Mouse (Mus musculus) testis, adult 2 months (tissue): ENCODE results near the gene Ccnd3. TPM values are rescaled to one million over a fixed set of nuclear protein-coding genes. Genes with fewer than 3 reads are reported as not detected.
A peak's percentile ranks its signal among the peaks of the same experiment; 100 is the strongest.

Source experiments
- H3K27ac ChIP-seq: fragments of 200-500 bp; 2 replicates; pipeline ENCODE4 v1.5.1; 2012; ENCODE audit warnings: low read depth, low read length; ENCODE audit not compliant: control insufficient read depth, insufficient read depth
- H3K27me3 ChIP-seq: fragments of 200-500 bp; 2 replicates; pipeline ENCODE4 v1.6.1; 2012; ENCODE audit warnings: mild to moderate bottlenecking, low read length, moderate library complexity; ENCODE audit not compliant: control insufficient read depth, insufficient read depth
- H3K36me3 ChIP-seq: fragments of 200-500 bp; 2 replicates; pipeline ENCODE4 v1.6.1; 2012; ENCODE audit warnings: mild to moderate bottlenecking, low read length; ENCODE audit not compliant: control insufficient read depth, insufficient read depth
- H3K4me1 ChIP-seq: fragments of 200-500 bp; 2 replicates; pipeline ENCODE4 v1.6.1; 2012; ENCODE audit warnings: low read length; ENCODE audit not compliant: control insufficient read depth, insufficient read depth
- H3K4me3 ChIP-seq: fragments of 200-500 bp; 2 replicates; pipeline ENCODE4 v1.5.1; 2012; ENCODE audit warnings: low read depth, mild to moderate bottlenecking, low read length, moderate library complexity, mixed read lengths; ENCODE audit not compliant: control insufficient read depth
- CTCF ChIP-seq: fragments of 200-500 bp; IDR thresholded peaks from 2 replicates; pipeline ENCODE4 v1.5.1; 2012; ENCODE audit warnings: low read depth, mild to moderate bottlenecking, inconsistent platforms, low read length, moderate library complexity; ENCODE audit not compliant: control insufficient read depth, insufficient read depth, insufficient replicate concordance
- POLR2A ChIP-seq: fragments of 200-500 bp; IDR thresholded peaks from 2 replicates; pipeline ENCODE4 v1.6.1; 2012; ENCODE audit warnings: low read depth, mild to moderate bottlenecking, inconsistent platforms, low read length, moderate library complexity; ENCODE audit not compliant: control insufficient read depth
- polyA plus RNA-seq: library from polyadenylated mRNA; depleted of rRNA; stranded (reverse); fragments of >200 nt; gene quantifications from 2 replicates; pipeline ENCODE4 v1.2.3, GENCODE M21; 2012

Gene Ccnd3
- polyA plus RNA-seq, 1 experiment = 253 TPM

DNA sequence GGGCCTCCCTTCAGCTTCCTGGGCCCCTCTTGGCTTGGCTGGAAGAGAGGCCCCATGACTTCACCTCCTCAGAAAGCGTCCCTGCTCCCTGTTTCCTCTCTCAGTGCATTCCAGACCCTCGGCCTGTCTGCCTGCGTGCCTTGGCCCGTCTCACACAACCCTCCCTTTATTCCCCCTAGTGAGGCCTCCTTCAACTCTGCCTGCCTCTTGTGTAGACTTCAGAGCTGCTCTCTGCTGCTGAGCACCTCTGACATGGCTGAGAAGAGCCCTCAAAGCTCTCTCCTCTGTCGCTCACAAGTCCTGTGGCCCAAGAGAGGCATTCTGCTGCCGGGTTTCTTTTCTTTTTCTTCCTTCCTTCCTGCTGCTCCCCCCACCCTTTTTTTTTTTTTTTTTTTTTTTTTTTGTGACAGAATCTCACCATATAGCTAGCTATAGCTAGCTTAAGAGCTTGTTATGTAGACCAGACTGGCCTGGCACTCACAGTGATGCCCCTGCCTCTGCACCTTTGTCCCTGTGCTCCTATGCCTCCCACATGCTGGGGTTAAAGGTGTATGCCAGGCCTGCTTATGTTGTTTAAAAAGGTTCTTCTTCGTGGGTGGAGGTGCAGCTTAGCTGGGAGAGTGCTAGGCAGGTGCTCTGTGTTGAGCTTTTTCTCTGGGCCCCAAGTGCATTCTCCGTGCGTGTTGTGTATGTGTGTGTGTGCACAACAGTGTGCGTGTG is 22.9 kb downstream of the Ccnd3 start:
- TF ChIP-seq POLR2A (no peak), CTCF (no peak)
- Histone ChIP-seq H3K27me3 (no peaks in the 10 kb centered on the region), H3K27ac (no peak overlapping the region), H3K4me3 (peak overlapping the region; percentile 1), H3K4me1 (no peaks in the 10 kb centered on the region; the same call in 1 of the 2 replicates), H3K36me3 (no peaks in the 10 kb centered on the region)

DNA sequence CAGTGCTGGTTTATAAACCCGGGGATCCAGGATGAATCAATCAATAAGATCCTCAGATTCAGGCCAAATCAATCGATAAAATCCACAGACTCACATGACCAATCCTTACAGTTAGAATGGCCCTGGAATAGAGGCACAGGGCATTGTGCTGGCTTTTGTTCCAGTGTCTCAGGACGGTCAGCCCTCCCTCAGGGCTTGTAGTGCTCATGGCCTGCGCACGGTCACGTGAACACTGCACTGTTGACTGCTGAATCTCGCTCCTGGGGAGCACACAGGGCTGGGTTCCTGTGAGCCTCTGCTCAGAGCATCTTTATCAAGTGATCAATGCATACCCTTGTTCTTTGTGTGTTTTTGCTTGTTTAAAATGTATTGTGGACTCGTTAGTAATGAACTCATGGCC is 24.1 kb downstream of the Ccnd3 start:
- Histone ChIP-seq H3K27ac (no peak overlapping the region), H3K4me3 (no peak overlapping the region), H3K36me3 (no peaks in the 10 kb centered on the region), H3K4me1 (no peaks in the 10 kb centered on the region; the same call in 1 of the 2 replicates), H3K27me3 (no peaks in the 10 kb centered on the region)
- no peak for TF ChIP-seq POLR2A
- no peak for TF ChIP-seq CTCF

DNA sequence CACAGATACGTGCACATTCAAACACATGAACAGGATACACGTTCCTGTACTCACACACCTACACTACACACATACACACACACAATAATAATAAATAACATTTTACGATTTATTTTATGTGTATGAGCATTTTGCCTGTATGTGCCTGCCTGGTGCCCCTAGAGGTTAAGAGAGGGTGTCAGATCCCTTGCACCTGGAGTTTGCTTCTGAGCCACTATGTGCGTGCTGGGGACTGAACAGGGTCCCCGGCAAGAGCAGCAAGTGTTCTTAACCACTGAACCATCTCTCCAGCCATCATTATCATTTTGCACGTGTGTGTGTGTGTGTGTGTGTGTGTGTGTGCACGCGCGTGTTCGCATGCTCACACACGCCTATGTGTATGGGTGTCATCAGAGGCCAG is 24.7 kb downstream of the Ccnd3 start:
- no peak for TF ChIP-seq CTCF
- no peak for TF ChIP-seq POLR2A
- no peak overlapping the region for H3K4me3 ChIP-seq
- H3K27me3 ChIP-seq = no peaks in the 10 kb centered on the region
- no peaks in the 10 kb centered on the region; the same call in 1 of the 2 replicates for H3K4me1 ChIP-seq
- H3K36me3 ChIP-seq = no peaks in the 10 kb centered on the region
- H3K27ac ChIP-seq = no peak overlapping the region

DNA sequence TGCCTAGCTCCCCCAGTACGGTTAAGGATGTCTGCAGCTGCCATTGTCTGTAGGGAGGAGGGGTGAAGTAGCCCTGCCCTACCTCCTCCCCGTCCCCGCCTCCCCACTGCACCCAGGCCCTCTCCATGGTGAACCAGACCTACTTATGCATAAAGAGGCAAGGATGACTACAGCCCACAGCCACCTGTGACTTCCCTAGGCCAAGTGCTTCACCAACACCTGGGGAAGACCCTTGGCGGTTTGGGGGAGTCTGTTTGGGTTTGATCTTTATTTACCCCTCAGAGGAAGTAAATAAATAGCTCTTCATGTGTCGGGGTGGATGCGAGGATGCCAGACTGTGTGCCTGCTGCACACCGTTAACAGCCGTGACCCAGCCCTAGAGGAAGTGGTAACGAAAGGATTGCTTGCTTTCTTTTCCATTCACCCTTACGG is 26.6 kb downstream of the Ccnd3 start:
- Histone ChIP-seq H3K36me3 (no peaks in the 10 kb centered on the region), H3K27me3 (no peaks in the 10 kb centered on the region), H3K4me3 (no peak overlapping the region), H3K27ac (no peak overlapping the region), H3K4me1 (no peaks in the 10 kb centered on the region; the same call in 1 of the 2 replicates)
- TF ChIP-seq CTCF = no peak
- TF ChIP-seq POLR2A = no peak

DNA sequence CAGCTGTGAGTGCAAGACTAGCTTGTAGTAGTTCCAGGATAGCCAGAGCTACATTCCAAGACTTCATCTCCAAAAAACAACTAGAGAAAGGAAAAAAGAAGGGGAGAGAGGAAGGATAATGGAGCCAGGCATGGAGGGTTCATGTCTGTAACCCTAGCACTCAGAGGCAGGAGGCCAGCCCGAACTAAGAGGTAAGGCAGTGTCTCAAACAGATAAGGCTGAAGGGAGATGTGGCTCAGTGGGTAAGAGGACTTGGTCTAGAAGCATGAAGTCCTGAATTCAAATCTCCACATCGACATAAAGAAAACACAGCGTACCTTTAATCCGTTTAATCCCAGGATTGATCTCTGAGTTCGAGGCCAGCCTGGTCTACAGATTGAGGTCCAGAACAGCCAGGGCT is 27.5 kb downstream of the Ccnd3 start:
- TF ChIP-seq CTCF (no peak), POLR2A (no peak)
- no peaks in the 10 kb centered on the region for H3K36me3 ChIP-seq
- H3K4me3 ChIP-seq = no peak overlapping the region
- no peaks in the 10 kb centered on the region for H3K4me1 ChIP-seq
- H3K27ac ChIP-seq = no peak overlapping the region
- H3K27me3 ChIP-seq = no peaks in the 10 kb centered on the region

DNA sequence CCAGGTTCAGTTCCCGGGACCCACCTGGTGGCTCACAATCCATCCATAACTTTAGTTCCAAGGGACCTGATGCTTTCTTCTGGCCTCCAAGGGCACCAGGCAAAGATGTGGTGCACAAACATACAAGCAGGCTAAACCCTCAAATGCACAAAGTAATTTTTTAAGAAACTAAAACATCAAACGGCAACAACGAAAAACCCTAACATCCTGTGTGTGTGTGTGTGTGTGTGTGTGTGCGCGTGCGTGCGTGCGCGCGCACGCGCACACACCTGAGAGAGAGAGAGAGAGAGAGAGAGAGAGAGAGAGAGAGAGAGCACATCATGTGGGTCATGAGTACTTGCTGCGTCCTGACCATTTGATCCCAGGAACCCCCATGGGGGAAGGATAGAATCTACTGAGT is 28.8 kb downstream of the Ccnd3 start:
- Histone ChIP-seq H3K4me1 (no peaks in the 10 kb centered on the region), H3K4me3 (no peak overlapping the region), H3K36me3 (no peaks in the 10 kb centered on the region), H3K27me3 (no peaks in the 10 kb centered on the region), H3K27ac (no peak overlapping the region)
- TF ChIP-seq POLR2A (no peak), CTCF (no peak)

DNA sequence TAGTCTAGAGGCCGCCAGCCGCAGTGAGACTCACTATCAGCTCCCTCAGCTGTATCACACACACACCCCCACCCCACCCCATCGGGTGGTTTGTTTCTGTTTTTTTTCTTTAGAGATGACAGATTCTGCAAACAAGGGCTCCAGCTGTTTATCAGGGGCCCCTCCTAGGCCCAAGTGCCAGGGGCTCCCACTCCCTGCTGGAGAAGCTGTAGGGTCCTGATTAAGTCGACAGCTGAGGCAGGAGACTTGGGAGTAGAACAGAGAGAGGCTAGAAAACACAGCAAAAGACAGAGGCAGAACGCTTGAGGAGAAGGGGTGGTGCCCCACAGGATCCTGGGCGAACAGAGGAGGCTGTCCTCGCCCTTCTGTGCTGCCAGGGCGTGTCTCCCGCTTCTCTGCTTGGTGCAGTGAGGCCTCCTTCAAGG is 31.0 kb downstream of the Ccnd3 start:
- Histone ChIP-seq H3K27ac (no peak overlapping the region), H3K36me3 (no peaks in the 10 kb centered on the region), H3K4me1 (no peaks in the 10 kb centered on the region), H3K4me3 (no peak overlapping the region), H3K27me3 (no peaks in the 10 kb centered on the region)
- TF ChIP-seq POLR2A (no peak), CTCF (no peak)

DNA sequence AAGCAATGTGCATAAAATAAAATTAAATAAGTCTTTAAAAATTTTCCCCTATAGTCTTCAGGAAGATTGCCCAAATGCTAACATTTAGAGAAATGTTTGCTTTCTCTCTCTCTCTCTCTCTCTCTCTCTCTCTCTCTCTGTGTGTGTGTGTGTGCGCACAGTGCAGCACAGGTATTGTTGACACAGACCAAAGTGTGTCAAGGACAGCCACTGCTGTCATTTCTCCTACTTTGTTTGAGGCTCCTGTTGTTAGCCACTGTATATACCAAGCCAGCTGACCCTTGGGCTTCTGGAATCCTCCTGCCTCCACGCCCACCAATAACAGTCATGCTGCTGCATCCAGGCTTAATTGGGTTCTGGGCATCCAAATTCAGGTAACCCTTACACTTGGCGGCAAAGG is 33.2 kb downstream of the Ccnd3 start:
- H3K36me3 ChIP-seq = no peaks in the 10 kb centered on the region
- H3K4me1 ChIP-seq = peaks cover 2% of the 10 kb centered on the region
- H3K27ac ChIP-seq = no peak overlapping the region
- TF ChIP-seq POLR2A = no peak
- TF ChIP-seq CTCF = no peak
- no peaks in the 10 kb centered on the region for H3K27me3 ChIP-seq
- no peak overlapping the region for H3K4me3 ChIP-seq
